Mouse (Mus musculus): ENCODE results near the gene Arpc2.

Arpc2 gene

GRCm38 (mm10) chr1:74235938-74236589, at the start of gene Arpc2:
Gene Arpc2 (plus strand): TSS chr1:74236084.
- peak; percentile 96 for DNase-seq (ENCODE audit: low read depth, low spot score)

- DNase-seq (ENCODE audit: low read depth, low spot score), result no peak
Measured at GRCm38 (mm10) chr1:74190471-74190870, 45.4 kb upstream of the Arpc2 start.

DNA sequence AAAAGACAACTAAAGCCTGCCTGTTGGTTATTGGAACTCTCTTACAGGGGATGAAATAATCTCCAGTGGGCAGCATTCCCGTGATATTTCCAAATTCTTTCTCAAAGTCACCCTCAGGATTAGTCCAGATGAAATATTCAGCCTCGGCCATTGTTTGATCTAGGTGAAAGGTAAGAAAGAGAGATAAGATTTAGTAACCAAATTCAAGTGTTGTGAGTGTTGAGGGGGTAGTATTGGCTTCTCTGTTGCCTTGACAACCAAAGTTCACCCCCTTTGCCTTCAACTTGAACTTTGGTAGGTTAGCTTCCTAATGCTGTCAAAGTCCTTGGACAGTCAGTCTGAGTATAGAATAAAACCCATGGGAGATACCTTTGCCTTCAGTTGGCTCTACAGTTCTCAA, 43.2 kb upstream of the Arpc2 start:
- no peak for DNase-seq (ENCODE audit: low read depth, low spot score)

- DNase-seq (ENCODE audit: low read depth, low spot score), result no peak
Measured at GRCm38 (mm10) chr1:74194445-74194844, 41.4 kb upstream of the Arpc2 start, which contains the start of gene Cxcr1. Gene Cxcr1 (minus strand): TSS chr1:74194631.

- no peak for DNase-seq (ENCODE audit: low read depth, low spot score)
Measured at GRCm38 (mm10) chr1:74195961-74196360, 39.9 kb upstream of the Arpc2 start.

- DNase-seq (ENCODE audit: low read depth, low spot score), result no peak
Measured at GRCm38 (mm10) chr1:74196621-74197419, 39.1 kb upstream of the Arpc2 start.

DNA sequence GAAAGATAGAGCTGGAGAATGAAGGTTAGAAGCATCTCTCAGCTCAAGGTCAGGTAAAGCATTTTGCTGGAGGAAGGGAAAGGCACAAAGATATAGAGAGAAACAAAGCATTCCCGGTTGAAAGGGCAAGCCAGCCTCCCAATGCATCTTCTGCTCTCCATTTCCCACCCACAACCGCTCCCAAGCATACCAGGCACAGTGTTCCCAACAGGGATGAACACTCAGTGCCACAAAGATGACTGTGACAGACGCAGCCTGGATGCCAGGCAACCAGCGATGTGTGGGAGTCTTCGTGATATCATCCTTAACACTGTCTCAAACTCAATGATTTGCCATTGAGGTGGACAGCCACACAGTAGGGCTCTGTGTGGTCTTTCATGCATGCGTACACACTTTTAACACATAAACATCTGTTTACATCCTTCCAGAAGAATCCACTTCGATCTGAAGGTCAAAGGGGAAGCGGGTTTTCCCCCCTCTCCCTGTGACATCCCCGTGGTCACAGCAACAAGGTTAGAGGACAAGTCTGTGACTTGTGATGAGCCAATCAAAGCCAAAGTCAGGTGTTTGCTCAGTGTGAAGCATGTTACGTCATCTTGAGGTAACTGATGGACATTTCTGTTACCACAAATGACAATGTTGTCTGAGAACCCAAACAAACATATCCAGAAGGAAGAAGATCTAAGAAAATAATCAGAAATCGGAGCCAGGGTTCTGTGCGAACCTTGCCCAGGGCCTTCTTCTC, 38.0 kb upstream of the Arpc2 start:
- DNase-seq (ENCODE audit: low read depth, low spot score), result no peak

GRCm38 (mm10) chr1:74199046-74199445, 36.8 kb upstream of the Arpc2 start:
- no peak for DNase-seq (ENCODE audit: low read depth, low spot score)

- no peak for DNase-seq (ENCODE audit: low read depth, low spot score)
Measured at GRCm38 (mm10) chr1:74201048-74201844, 34.6 kb upstream of the Arpc2 start.

DNA sequence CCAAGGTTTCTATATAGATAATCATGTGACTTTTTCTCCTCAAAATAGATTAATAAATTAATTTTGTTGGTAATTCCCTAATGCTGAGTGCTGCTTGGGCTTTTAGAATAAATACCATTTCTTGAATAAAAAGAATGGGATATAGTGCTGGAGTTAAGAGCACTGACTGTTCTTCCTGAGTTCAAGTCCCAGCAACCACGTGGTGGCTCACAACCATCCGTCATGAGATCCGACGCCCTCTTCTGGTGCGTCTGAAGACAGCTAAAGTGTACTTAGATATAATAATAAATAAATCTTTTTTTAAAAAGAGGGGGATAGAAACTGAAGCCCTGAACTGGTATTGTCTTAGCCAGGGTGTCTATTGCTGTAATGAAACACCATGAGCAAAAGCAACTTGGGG, 32.4 kb upstream of the Arpc2 start:
- no peak for DNase-seq (ENCODE audit: low read depth, low spot score)

DNA sequence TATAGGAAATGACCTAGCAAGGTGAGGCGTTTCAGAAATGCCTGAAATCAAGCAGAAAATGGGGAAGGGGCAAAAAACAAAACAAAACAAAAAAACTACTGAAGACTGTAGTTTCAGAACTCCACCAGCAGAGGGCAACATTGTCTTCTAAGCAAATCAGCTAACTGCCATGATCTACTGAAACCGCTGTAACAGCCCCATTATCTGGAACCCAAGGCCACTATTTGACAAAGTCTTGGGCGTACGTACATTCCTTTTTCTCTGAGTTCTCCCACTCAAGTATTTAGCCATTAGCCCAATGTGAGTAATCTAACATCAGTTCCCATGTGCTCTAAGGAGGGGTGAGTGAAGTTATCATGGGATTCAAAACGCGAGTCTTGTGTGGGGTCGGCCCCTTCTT, 30.0 kb upstream of the Arpc2 start:
- DNase-seq (ENCODE audit: low read depth, low spot score), result peak; percentile 27

DNA sequence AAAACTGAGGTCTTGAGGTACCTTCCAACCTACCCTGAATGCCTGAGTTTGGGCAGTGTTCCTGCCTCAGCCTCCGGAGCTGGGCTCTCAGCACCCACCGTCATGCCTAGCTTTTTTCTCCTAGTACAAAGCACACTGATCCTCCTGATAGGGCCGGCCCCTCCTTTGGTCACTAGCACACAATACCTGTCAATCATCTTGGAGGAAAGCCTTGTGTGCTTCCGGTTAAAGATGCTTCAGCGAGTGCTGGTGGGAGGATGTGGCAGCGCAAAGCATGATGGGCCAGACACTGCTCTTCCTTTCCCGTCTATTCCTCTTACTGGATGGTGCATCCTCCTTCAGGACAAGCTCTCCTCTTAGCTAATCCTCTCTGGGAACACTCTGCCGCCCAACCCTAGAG, 29.2 kb upstream of the Arpc2 start:
- DNase-seq (ENCODE audit: low read depth, low spot score), result no peak

DNA sequence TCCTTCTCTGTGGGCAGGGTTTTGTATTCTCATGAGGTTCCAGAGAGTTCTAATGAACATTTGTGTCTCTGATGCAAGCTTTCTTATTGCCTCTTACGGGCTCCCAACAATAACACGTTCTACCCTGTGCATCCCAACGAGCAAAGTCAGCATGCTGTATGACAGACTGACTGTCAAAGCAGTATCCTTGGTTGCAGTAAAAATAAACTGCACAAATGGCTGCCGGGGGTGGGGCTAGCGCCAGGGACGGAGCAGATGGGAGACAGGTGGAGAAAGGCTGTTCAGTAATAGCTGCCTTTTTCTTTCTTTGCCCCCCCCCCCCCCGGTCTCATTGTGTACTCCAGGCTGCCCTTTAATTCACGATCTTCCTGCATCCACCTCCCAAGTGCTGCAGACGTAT, 28.0 kb upstream of the Arpc2 start:
- no peak for DNase-seq (ENCODE audit: low read depth, low spot score)

- no peak for DNase-seq (ENCODE audit: low read depth, low spot score)
Measured at GRCm38 (mm10) chr1:74208941-74209340, 26.9 kb upstream of the Arpc2 start.

- DNase-seq (ENCODE audit: low read depth, low spot score), result no peak
Measured at GRCm38 (mm10) chr1:74219922-74220321, 16.0 kb upstream of the Arpc2 start.

DNA sequence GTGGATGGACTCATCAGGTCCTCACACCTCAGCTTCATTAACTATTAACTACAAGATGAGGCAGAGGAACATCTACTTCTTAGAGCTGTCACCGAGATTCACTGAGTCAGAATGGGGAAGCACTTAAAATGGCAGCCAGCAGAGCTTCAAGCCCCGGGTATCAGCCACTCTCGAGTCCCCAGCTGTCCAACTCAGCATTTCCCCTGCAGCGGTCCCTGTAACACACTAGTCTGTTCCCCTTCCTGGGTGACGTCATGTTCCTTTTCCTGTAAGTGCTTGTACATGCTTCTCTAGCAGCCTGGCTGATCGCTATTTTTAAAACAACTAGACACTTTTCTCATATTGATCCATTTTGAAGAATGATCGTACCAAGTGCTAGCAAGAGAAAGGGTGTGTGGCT, 8.6 kb upstream of the Arpc2 start:
- no peak for DNase-seq (ENCODE audit: low read depth, low spot score)

DNA sequence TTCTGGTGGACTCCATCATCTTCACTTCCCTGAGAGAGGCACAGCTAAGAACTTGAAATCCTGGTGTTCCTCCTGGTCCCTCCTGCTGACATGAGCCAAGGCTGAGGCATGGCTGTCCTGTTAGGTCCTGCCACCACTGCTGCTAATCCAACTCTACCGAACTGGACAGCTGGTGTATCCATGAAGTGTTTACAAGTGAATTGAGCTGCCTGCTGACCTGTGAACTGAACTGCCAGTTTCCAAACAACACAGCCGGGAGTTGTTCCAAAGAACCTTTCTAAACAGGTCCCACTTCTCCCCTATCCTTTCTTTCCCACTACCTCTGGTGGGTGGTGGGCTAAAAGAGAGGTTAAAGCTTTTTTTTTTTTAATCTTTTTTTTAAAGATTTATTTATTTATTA, 5.9 kb upstream of the Arpc2 start:
- DNase-seq (ENCODE audit: low read depth, low spot score), result no peak

DNA sequence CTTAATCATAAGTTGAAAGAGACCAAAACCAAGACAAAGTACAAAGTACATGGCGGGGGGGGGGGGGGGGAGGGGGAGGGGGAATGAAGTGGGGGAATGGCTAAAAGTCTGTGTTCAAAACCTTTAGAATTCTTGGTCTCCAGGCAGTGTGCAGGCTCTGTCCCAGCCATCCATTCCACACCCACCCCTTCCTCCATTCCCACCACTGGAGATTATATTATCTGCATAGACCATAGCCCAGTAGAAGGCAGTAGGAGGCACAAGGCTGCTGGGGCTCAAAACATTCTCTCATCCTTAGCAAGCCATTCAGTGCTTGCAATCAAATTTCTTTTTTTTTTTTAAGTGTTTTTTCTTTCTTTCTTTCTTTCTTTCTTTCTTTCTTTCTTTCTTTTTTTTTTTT, 4.9 kb upstream of the Arpc2 start:
- no peak for DNase-seq (ENCODE audit: low read depth, low spot score)

GRCm38 (mm10) chr1:74236590-74237317, 870 bp downstream of the Arpc2 start:
- DNase-seq (ENCODE audit: low read depth, low spot score), result peak; percentile 33

DNA sequence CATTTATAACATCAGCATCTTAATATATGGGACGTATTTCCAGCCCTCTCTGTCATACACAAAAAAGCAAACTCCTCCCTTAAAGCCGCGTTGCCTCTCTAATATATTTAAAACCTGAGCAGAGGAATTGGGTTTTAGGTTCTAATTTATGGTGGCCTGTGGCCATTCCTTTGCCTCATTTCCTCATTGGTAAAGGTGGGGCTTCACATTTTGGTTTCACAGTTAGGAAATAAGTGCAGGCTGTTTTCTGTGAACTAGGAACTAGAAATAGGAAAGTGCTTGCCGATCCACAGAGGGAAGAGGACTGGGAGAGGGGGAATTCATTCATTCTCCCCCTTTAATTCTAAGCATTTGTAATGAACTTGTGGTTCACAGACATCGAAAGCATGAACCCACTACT, 1.8 kb downstream of the Arpc2 start:
- no peak for DNase-seq (ENCODE audit: low read depth, low spot score)

DNA sequence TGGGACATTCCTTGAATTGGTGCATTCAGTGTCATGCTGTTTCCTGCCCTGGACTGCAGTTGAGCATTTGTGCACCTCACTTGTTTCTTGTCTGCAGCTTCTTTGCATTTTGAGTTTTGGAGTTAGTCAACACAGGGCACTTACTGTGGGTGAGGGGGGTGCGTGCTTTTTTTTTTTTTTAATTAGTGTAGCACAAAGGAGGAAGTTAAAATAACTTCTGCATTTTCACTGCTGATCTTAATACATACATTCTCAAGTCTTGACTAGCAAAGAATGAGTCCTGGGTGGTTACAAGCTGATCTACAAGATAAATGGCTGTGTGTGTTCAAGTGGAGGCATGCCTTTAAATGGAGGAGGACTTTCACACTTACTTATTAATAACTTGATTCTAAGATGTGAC, 2.3 kb downstream of the Arpc2 start:
- no peak for DNase-seq (ENCODE audit: low read depth, low spot score)
